Mouse (Mus musculus) activated CD4-positive, CD25-positive, alpha-beta regulatory T cell, adult 9 weeks (primary cell): ENCODE measurements around the gene Gpr179. TPM values are rescaled to one million over a fixed set of nuclear protein-coding genes. Genes with fewer than 3 reads are reported as not detected.

Experiments
- polyA plus RNA-seq: library from polyadenylated mRNA; unstranded; fragments of 100-300 nt; shearing (Covaris generic); gene quantifications from one replicate; pipeline ENCODE4 v1.2.1, GENCODE M21; 2017

Gpr179 gene
- polyA plus RNA-seq: 0.16 TPM

GRCm38 (mm10) chr11:97352027-97352684 lies at the start of gene Gpr179:
Gene Gpr179 (minus strand): TSS chr11:97352077.

GRCm38 (mm10) chr11:97361948-97362648 lies 10.2 kb upstream of the Gpr179 start, which contains the start of gene Socs7:
Gene Socs7 (plus strand): TSS chr11:97362551.

GRCm38 (mm10) chr11:97315504-97316503 lies 36.1 kb downstream of the Gpr179 start, which contains the start of gene Mrpl45:
Gene Mrpl45 (plus strand): TSS chr11:97315716.

Other genes with a start within 250 kb of the Gpr179 start
- 9.1 TPM for gene Tbx21, start 236.7 kb downstream of the Gpr179 start, polyA plus RNA-seq
- gene Tbkbp1, start 200.6 kb downstream of the Gpr179 start, polyA plus RNA-seq: 0.11 TPM
- gene Kpnb1, start 164.2 kb downstream of the Gpr179 start, polyA plus RNA-seq: 30.9 TPM
- gene Npepps, start 71.4 kb downstream of the Gpr179 start, polyA plus RNA-seq: 28.7 TPM
- 32.3 TPM for gene Mrpl45, start 36.4 kb downstream of the Gpr179 start, polyA plus RNA-seq
- 1.2 TPM for gene Socs7, start 10.5 kb upstream of the Gpr179 start, polyA plus RNA-seq
- gene Arhgap23, start 63.5 kb upstream of the Gpr179 start, polyA plus RNA-seq: not detected
- not detected for gene 4933428G20Rik, start 148.3 kb upstream of the Gpr179 start, polyA plus RNA-seq
- not detected for gene Srcin1, start 224.1 kb upstream of the Gpr179 start, polyA plus RNA-seq